Mouse (Mus musculus) layer of hippocampus, adult 9-11 months (tissue): ENCODE results near the gene Smad5.

ENCODE experiments used
- DNase-seq: peaks from one replicate; pipeline ENCODE4 v3.0.0; 2022

Gene Smad5

GRCm38 (mm10) chr13:56703222-56703870 lies 536 bp downstream of the Smad5 start:
- DNase-seq: peak; percentile 53

DNA sequence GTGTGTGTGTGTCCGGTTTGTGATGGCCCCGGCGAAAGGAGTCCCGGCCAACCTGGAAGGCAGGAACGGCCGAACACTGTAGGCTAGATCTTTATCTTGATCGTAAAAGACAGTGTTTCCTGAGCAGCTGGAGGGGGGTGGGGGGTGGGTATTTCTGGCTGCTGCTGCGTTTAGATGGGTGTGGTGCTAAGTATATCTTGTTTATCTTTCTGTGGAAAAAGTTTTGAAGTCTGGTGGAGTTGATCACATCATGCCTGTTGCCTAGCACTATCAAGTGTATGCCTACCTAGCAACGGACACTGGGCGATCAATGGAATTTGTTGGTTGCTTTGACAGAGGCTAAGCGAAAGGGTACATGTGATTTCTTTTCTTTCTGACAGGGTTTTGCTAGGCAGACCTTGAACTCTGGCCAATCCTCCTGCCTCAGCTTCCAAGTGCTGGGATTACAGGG lies 1.1 kb downstream of the Smad5 start:
- DNase-seq: no peak

GRCm38 (mm10) chr13:56704596-56704995 lies 1.8 kb downstream of the Smad5 start:
- DNase-seq: no peak

GRCm38 (mm10) chr13:56707111-56707510 lies 4.3 kb downstream of the Smad5 start:
- no peak for DNase-seq

- no peak for DNase-seq
Observed at GRCm38 (mm10) chr13:56707606-56708005, 4.8 kb downstream of the Smad5 start.

- DNase-seq: no peak
Observed at GRCm38 (mm10) chr13:56710620-56711019, 7.8 kb downstream of the Smad5 start.

GRCm38 (mm10) chr13:56712221-56712620 lies 9.4 kb downstream of the Smad5 start:
- DNase-seq: no peak

GRCm38 (mm10) chr13:56726551-56726950 lies 23.7 kb downstream of the Smad5 start:
- DNase-seq: peak; percentile 52

GRCm38 (mm10) chr13:56729046-56729445 lies 26.2 kb downstream of the Smad5 start:
- no peak for DNase-seq

GRCm38 (mm10) chr13:56734617-56735016 lies 31.8 kb downstream of the Smad5 start:
- no peak for DNase-seq

DNA sequence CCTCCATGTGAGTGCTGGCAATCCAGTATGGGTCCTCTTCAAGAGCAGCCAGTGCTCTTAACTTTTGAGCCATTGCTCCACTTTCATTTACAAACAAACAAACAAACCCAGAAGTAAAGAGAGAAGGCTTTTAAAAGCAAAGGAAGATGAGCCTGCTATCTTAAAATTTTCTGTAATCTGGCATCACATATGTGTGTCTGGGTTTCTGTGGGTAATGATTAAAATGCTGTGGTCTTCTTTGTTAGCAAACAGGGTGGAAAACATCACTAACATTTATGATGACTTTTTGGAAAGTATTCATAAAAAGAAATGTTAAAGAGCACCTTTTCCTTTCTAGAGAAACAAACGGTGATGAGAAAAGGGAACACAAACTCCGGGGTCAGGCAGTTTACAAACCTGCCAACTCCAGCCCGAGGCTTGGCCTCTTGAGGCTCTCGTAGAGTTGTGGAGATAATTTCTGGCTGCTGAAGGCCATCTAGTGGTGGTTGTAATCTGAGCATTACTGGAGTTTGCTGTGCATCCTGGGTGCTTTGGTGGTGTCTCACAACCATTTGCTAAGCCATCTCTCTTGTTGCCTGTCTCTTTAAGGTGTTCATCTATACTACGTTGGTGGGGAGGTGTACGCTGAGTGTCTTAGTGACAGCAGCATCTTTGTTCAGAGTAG lies 32.5 kb downstream of the Smad5 start:
- DNase-seq: peak; percentile 21

DNA sequence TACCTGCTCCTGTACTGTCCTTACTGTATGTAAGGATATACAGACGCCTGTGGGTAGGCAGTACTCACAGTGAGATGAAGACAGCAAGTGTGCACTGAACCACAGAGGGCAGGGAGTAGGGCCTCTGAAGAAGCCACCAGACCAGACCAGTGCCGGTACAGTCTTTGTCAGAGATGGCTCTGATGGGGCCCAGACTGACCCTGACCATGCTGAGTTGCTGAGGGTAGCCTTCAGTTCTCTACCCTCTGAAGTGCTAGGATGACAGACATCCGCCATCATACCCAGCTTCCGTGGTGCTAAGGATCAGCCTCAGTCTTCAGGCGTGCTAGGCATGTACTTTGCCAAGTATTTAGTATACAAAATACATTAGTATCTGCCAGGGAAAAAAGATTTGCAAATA lies 36.7 kb downstream of the Smad5 start:
- no peak for DNase-seq

DNA sequence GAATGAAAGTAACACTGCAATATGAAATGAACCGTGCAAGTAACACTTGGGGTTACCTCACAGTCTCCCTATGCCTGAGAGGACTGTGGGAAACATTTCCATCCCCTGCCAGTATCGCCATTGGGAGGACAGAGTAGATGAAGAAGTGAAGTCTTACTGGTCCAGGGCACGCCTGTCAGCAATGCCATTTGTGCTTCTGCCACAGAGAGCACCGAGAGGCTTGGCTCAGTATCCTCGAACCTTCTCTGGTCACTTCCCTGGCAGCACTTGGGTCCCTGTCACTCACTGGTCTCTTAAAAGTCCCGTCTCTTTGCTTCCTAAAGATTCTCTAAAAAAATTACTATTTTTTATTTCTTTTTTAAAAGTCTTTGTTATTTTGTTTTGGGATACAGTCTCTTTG lies 37.7 kb downstream of the Smad5 start:
- no peak for DNase-seq

GRCm38 (mm10) chr13:56741691-56742090 lies 38.9 kb downstream of the Smad5 start:
- no peak for DNase-seq

GRCm38 (mm10) chr13:56742325-56742901 lies 39.6 kb downstream of the Smad5 start:
- DNase-seq: no peak

GRCm38 (mm10) chr13:56746739-56747532 lies 44.1 kb downstream of the Smad5 start:
- no peak for DNase-seq

DNA sequence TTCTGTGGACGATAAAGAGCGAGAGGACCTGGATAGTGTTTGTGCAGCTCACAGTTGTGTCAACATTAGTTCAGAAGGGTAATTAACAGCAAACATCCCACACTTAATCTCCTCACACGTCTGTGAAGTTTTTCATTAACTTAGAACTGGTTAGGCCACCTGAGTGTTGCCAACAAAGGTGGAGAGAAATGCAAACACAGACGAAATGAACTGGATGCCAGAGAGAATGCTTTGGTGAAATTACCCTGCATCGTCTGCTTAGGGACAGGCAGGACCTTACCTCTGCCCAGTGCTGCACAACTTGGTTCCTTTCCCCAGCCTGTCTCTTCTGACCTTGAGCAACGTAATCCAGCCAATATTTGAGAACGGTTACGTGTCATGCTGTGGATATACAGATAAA lies 44.7 kb downstream of the Smad5 start:
- no peak for DNase-seq

DNA sequence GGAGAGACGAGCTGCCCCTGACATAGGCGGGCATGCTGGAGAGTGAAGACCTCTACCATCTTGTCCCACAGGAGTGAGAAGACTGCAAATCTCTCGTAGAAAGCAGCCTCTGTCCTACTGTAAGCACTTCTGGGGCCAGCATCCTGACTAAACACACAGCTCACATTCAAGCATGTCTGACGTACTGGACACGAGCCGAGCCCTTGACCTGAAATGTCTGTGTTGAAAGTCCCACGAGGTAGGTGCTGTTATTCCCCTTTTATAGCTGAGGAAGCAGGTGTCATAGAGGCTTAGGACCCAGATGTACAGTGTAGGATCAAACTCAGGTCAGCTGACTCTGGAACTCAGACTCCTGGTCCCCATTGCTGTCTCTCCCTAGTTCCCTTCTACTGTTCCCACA lies 46.6 kb downstream of the Smad5 start:
- no peak for DNase-seq

DNA sequence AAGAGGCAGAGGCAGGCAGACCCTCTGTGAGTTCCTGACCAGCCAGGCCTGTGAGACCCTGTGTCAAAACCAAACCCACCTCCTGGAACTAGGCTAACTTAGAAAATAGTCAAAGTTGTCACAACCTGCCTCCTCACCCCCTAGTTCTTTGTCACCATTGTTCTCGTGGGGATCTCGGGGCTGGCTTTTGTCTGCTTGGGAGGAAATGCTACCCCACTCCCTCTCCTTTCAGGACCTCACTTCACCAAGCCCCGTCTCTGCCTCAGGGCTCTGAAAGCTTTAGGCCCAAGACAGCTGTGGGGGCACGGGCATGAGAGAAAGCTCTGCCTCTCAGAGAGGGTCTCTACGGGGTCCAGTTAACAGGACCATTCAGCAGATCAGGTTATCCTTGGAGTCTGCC lies 49.0 kb downstream of the Smad5 start:
- DNase-seq: no peak

DNA sequence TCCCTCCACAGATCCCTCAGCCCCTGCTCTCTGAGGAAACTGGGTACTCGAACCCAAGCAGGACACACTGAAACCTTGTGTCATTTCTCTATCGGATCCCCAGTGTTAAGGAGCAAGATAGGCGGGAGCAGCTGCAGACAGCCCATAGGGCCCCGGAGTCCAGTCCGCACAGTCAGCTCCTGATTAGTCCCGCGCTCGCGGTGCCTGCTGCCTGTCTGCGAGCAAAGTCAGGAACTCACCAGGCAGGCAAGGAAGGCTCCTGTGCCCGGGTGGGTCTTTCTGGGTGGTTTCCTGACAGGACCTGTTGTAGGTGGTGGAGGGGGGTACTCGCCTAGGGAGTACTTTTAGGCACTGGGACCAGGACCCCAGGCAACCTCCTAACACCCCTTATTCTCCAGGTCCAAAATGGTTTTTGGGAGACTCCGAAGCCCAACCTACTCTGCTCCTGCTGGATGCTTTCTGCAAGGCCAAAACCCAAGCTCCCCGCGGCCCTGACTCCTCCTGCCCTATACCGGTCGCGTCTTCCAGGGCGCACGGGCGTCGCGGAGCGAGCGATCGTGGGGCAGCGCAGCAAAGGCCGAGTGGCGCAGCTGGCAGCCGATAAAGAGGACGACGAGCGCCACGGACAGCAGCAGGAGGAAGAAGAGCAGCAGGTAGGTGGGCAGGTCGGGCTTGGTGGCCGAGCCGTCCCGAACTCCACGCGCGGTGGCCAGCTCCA lies 49.8 kb downstream of the Smad5 start:
- DNase-seq: no peak

DNA sequence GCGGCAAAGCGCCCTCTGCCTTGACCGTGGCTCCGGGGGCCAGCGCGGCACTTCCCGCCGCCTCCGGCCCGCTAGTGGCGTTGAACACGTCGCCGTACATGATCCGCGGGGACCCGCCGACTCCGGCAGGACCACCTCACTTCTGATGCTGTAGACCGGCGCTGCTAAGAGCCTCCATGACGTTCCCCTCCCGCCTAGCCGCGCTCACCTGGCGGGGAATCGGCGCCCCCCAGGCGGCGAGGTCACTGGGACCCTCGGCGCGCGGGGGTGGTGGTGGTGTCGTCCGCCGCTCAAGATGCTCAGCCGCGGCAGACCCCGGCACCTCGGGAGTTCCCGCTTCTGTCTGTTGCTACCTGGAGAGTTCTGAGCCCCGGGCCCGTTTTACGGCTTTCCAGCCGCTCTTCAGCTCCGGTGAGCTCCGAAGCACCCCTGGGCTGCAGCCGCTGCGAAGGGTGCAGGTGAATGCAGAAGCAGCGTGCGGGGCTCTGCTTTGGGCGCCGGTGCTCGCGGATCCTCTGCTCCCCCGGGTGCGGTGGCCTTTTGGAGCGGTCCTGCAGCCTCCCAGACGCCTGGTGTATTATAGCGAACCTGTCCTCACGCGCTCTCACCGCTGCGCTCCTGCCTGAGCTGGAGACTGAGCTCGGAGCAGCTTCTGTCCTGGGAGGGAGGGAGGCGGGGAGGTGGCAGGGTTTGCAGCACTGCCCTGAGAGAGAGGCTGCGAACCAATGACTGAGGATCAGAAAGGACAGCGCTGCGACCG lies 50.6 kb downstream of the Smad5 start, which contains the start of gene Gm45623:
Gene Gm45623, minus strand, starts transcription at position 636 of the 760 bp plus-strand sequence.
- DNase-seq: no peak

DNA sequence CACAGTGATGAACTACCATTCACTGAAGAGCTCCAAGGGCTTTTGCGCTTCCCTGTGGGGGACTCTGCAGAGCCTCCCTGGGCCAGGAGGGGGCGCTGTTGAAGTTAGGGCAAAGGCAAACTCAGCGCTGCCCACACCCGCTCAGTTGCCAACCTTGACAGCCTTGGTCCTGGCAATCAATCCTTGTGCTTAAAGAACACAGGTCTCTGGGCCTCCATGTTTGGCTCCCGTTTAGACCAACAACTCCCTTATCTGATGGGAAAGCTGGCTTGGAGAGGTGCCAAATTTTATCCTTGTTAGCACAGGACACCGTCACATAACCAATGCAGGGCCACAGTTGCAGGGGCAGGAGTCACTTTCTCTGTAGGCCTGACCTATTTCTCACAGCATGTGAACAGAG lies 53.1 kb downstream of the Smad5 start:
- DNase-seq: no peak
